Mouse (Mus musculus) forebrain, embryonic 15.5 days (tissue): ENCODE results near the gene Atp6v0a1. TPM values are rescaled to one million over a fixed set of nuclear protein-coding genes. Genes with fewer than 3 reads are reported as not detected.

ENCODE experiments used
- ATAC-seq: fragments of 200-750 bp; cut with Nextera tagmentation; replicated peaks from 2 replicates; pipeline ENCODE4 v1.8.0; 2017; ENCODE audit warnings: mild to moderate bottlenecking, moderate TSS enrichment, moderate library complexity
- H3K27ac ChIP-seq: fragments of 300-500 bp; sonication (generic); replicated peaks from 2 replicates; pipeline ENCODE4 v1.5.1; 2015; ENCODE audit warnings: mild to moderate bottlenecking, inconsistent platforms
- H3K27me3 ChIP-seq: fragments of 300-500 bp; sonication (generic); 2 replicates; pipeline ENCODE4 v1.6.1; 2015; ENCODE audit warnings: inconsistent platforms
- H3K36me3 ChIP-seq: fragments of 300-500 bp; sonication (generic); 2 replicates; pipeline ENCODE4 v1.6.1; 2015; ENCODE audit warnings: mild to moderate bottlenecking, inconsistent platforms
- H3K4me1 ChIP-seq: fragments of 300-500 bp; sonication (generic); 2 replicates; pipeline ENCODE4 v1.6.1; 2015; ENCODE audit warnings: inconsistent platforms
- H3K4me2 ChIP-seq: fragments of 300-500 bp; sonication (generic); replicated peaks from 2 replicates; pipeline ENCODE4 v1.6.1; 2015; ENCODE audit warnings: mild to moderate bottlenecking, inconsistent platforms
- H3K4me3 ChIP-seq: fragments of 300-500 bp; sonication (generic); 2 replicates; pipeline ENCODE4 v1.5.1; 2015; ENCODE audit warnings: mild to moderate bottlenecking, inconsistent platforms
- H3K9ac ChIP-seq: fragments of 300-500 bp; sonication (generic); replicated peaks from 2 replicates; pipeline ENCODE4 v1.6.1; 2015; ENCODE audit warnings: mild to moderate bottlenecking, inconsistent platforms
- H3K9me3 ChIP-seq: fragments of 300-500 bp; sonication (generic); 2 replicates; pipeline ENCODE4 v1.6.1; 2016; ENCODE audit warnings: inconsistent platforms
- WGBS: fragments of 180-500 bp; shearing (Covaris S2); methylation state at CpG from one replicate; pipeline ENCODE4 v1.1.7; 2015; ENCODE audit warnings: mixed read lengths; 5-methylcytosine and 5-hydroxymethylcytosine counted together
- polyA plus RNA-seq: library from polyadenylated mRNA; unstranded; fragments of >200 nt; fragmentation: Nextera tagmentation; extraction: Ambion mirVana; gene quantifications from 2 replicates; pipeline ENCODE4 v1.2.1, GENCODE M21; 2015

Atp6v0a1 gene
- polyA plus RNA-seq, 1 experiment from 2014 or later, result 84.3 TPM

DNA sequence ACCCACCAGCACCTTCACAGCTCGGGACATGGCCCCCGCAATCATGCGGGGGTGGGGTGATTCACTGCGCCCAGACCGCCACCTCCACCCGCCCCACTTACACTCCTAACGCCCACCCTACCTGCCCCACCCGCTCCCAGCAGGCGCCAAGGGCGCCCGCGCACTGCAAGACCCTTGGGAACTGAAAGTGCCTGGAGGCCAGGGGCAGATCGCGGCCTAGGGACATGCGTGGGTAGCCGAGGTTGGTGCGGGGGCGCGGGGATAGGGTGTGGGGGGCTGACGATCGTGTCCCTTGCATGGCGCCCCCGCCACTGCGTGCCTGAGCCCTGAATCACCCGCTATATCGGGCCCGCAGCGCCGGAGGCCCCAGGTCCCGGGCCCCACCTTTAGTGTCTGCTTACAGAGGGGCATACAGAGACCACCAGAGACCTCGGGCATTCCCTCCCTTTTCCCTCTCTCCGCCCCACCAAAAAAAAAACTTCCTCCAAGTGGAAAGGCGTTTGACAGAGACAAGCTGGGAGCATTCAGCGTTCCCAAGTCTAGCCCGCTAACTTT is 40.0 kb upstream of the Atp6v0a1 start:
- Histone ChIP-seq H3K9me3 (no peaks in the 10 kb centered on the region), H3K9ac (no peak overlapping the region), H3K36me3 (no peaks in the 10 kb centered on the region), H3K4me2 (peak overlapping the region; percentile 49), H3K27ac (no peak overlapping the region), H3K4me1 (peaks cover 16% of the 10 kb centered on the region), H3K4me3 (peak overlapping the region; percentile 39), H3K27me3 (peaks cover 68% of the 10 kb centered on the region)
- ATAC-seq, result no peak
- 8% methylated on average over 35 of the region's 35 CpGs for WGBS

- peak overlapping the region; percentile 40 for H3K9ac ChIP-seq
- peak overlapping the region; percentile 39 for H3K4me3 ChIP-seq
- H3K4me2 ChIP-seq, result peak overlapping the region; percentile 49
- no peak overlapping the region for H3K27ac ChIP-seq
- WGBS, result 2% methylated on average over 65 of the region's 65 CpGs
- peaks cover 68% of the 10 kb centered on the region for H3K27me3 ChIP-seq
- no peak for ATAC-seq
- no peaks in the 10 kb centered on the region for H3K36me3 ChIP-seq
- no peaks in the 10 kb centered on the region for H3K9me3 ChIP-seq
- peaks cover 16% of the 10 kb centered on the region for H3K4me1 ChIP-seq
These were observed 39.3 kb upstream of the Atp6v0a1 start for GRCm38 (mm10) chr11:100969744-100970556.

- peak within 1 kb of the TSS; percentile 49 for H3K4me2 ChIP-seq
- H3K9ac ChIP-seq, result peak within 1 kb of the TSS; percentile 40
- peak within 1 kb of the TSS; percentile 39 for H3K4me3 ChIP-seq
- peaks cover 71% of the 10 kb centered on the region for H3K27me3 ChIP-seq
- WGBS, result 0% methylated on average over 20 of the region's 20 CpGs
- H3K27ac ChIP-seq, result no peak within 1 kb of the TSS
- no peaks in the 10 kb centered on the region for H3K36me3 ChIP-seq
- H3K4me1 ChIP-seq, result peaks cover 16% of the 10 kb centered on the region
- no peak for ATAC-seq
- no peaks in the 10 kb centered on the region for H3K9me3 ChIP-seq
These were observed 38.7 kb upstream of the Atp6v0a1 start, which contains the start of gene Cavin1 for GRCm38 (mm10) chr11:100970557-100970937. Gene Cavin1, minus strand, starts transcription at chr11:100970887.

DNA sequence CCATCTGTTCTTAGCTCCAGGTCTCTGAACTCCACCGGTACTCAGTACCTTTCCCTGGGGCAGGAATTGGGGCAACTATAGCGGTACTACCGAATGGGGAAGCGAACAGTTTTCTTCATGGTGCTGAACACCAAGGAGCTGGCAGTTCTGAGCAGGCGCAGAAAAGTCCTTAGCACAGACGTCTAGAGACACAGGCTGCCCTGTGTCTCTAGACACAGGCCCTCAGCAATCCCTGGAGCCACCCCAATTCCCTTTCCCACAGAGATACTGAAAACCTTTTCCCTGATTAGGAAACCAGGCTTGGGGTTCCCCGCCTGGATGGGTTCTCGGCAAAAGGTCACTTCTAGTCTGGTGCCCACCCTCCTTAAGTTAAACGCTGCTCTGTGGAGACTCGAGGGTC is 37.8 kb upstream of the Atp6v0a1 start:
- Histone ChIP-seq H3K9me3 (no peaks in the 10 kb centered on the region), H3K27me3 (peaks cover 70% of the 10 kb centered on the region), H3K4me3 (no peak overlapping the region), H3K9ac (no peak overlapping the region), H3K4me1 (peaks cover 16% of the 10 kb centered on the region), H3K27ac (no peak overlapping the region), H3K4me2 (no peak overlapping the region), H3K36me3 (no peaks in the 10 kb centered on the region)
- 57% methylated on average over 10 of the region's 10 CpGs for WGBS
- ATAC-seq, result no peak

DNA sequence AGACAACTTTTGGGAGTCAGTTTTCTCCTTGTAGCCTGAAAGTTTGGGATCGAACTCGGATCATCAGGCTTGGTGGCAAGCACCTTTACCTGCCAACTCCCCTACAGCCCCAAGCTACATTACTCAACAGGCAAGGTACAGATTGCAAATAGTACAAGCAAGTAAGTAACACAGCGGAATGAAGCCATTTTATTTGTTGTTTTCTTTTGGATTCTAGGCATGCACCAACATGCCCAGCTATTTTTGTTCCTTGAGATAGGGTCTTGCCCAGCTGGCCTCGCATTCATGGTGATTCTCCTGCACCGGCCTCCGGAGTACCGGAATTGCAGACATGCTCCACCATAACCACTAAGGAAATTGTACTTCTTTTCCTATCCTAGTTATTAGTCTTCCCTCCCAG is 36.0 kb upstream of the Atp6v0a1 start:
- Histone ChIP-seq H3K4me1 (peaks cover 16% of the 10 kb centered on the region), H3K4me3 (no peak overlapping the region), H3K4me2 (no peak overlapping the region), H3K9me3 (no peaks in the 10 kb centered on the region), H3K36me3 (no peaks in the 10 kb centered on the region), H3K27me3 (peaks cover 53% of the 10 kb centered on the region), H3K9ac (no peak overlapping the region), H3K27ac (no peak overlapping the region)
- WGBS, result 89% methylated on average over 7 of the region's 7 CpGs
- no peak for ATAC-seq

DNA sequence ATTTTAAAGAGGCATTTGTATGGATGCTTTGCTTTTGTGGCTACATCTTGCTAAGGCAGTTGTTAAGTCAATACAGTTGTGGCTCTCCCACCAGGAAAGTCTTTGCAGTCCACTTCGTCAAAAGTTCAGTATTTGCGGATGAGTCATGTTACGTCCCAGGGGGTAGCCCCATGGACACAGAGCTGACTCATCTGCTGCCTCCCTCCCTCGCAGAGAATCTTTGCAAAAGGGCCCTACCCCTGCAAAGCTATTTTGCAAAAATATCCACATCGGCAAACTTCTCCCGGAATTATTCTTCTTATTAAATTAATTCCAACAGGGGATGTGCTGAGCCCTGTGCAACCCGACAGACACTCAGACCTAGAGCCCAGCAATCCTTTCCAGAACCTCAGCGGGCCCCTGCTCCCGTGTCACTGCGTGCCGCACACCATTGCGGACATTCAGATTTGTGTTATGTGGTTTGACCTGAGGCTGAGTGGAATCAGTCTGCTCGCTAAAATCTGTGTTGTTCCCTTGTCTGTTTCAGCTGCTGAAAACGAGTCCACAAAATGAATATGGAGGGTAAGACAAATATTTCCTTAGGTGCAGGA is 34.8 kb upstream of the Atp6v0a1 start:
- no peak for ATAC-seq
- Histone ChIP-seq H3K9ac (no peak overlapping the region), H3K27me3 (peaks cover 41% of the 10 kb centered on the region), H3K4me1 (peaks cover 12% of the 10 kb centered on the region), H3K36me3 (no peaks in the 10 kb centered on the region), H3K9me3 (no peaks in the 10 kb centered on the region), H3K4me3 (no peak overlapping the region), H3K4me2 (no peak overlapping the region), H3K27ac (no peak overlapping the region)
- WGBS, result 81% methylated on average over 14 of the region's 14 CpGs

- Histone ChIP-seq H3K9me3 (no peaks in the 10 kb centered on the region), H3K9ac (no peak overlapping the region), H3K27ac (no peak overlapping the region), H3K36me3 (no peaks in the 10 kb centered on the region), H3K27me3 (peaks cover 33% of the 10 kb centered on the region), H3K4me1 (peaks cover 5% of the 10 kb centered on the region), H3K4me2 (no peak overlapping the region), H3K4me3 (no peak overlapping the region)
- ATAC-seq, result no peak
- 73% methylated on average over 7 of the region's 7 CpGs for WGBS
These were observed 34.0 kb upstream of the Atp6v0a1 start for GRCm38 (mm10) chr11:100975241-100975640.

DNA sequence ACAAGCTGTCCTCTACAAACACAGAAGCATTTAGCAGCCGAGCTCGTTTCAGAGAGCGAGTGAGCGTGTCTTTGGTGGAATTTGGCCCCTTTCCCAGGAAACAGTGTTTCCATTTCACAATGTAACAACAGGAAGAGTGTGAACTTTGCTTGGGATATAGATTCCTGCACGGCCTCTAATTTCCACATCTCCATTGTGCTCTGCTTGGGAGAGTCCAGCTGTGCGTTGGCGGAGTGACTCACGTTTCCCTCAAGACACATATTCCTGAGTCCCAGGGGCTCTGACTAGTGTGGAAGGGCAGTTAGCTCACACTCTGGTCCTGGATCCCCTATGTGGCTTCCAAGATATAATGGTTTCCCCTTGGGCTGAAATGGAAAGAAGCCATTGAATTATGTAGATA is 29.4 kb upstream of the Atp6v0a1 start:
- 43% methylated on average over 8 of the region's 8 CpGs for WGBS
- H3K27me3 ChIP-seq, result peaks cover 11% of the 10 kb centered on the region; the same call in 1 of the 2 replicates
- ATAC-seq, result no peak
- peaks cover 5% of the 10 kb centered on the region for H3K4me1 ChIP-seq
- H3K4me3 ChIP-seq, result no peak overlapping the region
- H3K27ac ChIP-seq, result no peak overlapping the region
- H3K9ac ChIP-seq, result no peak overlapping the region
- no peaks in the 10 kb centered on the region for H3K36me3 ChIP-seq
- H3K9me3 ChIP-seq, result no peaks in the 10 kb centered on the region
- no peak overlapping the region for H3K4me2 ChIP-seq

DNA sequence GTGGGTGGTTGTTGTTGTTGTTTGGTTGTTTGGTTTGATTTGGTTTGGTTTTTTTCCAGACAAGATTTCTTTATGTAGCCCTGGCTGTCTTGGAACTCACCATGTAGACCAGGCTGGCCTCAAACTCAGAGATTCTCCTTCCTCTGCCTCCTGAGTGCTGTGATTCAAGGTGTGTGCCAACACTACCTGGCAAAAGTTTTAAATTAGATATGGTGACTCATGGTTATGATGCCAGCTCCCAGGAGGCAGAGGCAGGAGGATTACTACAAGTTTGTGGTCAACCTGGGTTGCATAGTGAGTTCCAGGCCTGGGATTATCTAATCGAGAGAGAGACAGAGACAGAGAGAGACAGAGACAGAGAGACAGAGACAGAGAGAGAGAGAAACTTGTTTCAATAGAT is 28.8 kb upstream of the Atp6v0a1 start:
- no peak overlapping the region for H3K4me3 ChIP-seq
- H3K36me3 ChIP-seq, result no peaks in the 10 kb centered on the region
- H3K9me3 ChIP-seq, result no peaks in the 10 kb centered on the region
- no peak overlapping the region for H3K4me2 ChIP-seq
- H3K9ac ChIP-seq, result no peak overlapping the region
- peaks cover 9% of the 10 kb centered on the region; the same call in 1 of the 2 replicates for H3K27me3 ChIP-seq
- H3K4me1 ChIP-seq, result peaks cover 5% of the 10 kb centered on the region
- ATAC-seq, result no peak
- 63% methylated on average over 1 of the region's 1 CpGs for WGBS
- no peak overlapping the region for H3K27ac ChIP-seq

DNA sequence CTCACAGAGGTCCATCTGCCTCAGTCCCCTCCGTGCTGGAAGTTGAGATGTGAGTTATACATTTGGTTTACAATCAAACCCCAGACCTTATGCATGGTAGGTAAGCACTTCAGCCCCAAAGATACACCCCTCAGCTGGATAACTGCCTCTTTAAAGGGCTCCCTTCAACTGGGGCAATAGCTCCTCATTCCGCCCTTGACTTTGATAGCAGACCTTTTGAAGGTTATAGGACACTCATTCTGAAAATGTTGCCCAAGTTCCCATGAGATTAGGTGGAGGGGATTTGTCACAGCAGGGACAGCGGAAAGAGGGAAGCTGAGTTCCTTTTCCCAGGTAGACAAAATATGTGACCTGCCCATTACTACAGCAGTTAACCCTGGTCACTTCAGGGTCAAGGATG is 28.0 kb upstream of the Atp6v0a1 start:
- 61% methylated on average over 3 of the region's 3 CpGs for WGBS
- Histone ChIP-seq H3K9ac (no peak overlapping the region), H3K4me3 (no peak overlapping the region), H3K4me1 (peaks cover 5% of the 10 kb centered on the region), H3K4me2 (no peak overlapping the region), H3K27ac (no peak overlapping the region), H3K27me3 (peaks cover 8% of the 10 kb centered on the region; the same call in 1 of the 2 replicates), H3K36me3 (no peaks in the 10 kb centered on the region), H3K9me3 (no peaks in the 10 kb centered on the region)
- no peak for ATAC-seq

GRCm38 (mm10) chr11:100982087-100982486 is 27.2 kb upstream of the Atp6v0a1 start:
- Histone ChIP-seq H3K36me3 (no peaks in the 10 kb centered on the region), H3K27me3 (peaks cover 8% of the 10 kb centered on the region; the same call in 1 of the 2 replicates), H3K9ac (no peak overlapping the region), H3K9me3 (no peaks in the 10 kb centered on the region), H3K4me1 (peaks cover 5% of the 10 kb centered on the region), H3K4me2 (no peak overlapping the region), H3K4me3 (no peak overlapping the region), H3K27ac (no peak overlapping the region)
- ATAC-seq, result no peak
- 12% methylated on average over 8 of the region's 8 CpGs for WGBS

- peaks cover 5% of the 10 kb centered on the region for H3K4me1 ChIP-seq
- no peaks in the 10 kb centered on the region for H3K9me3 ChIP-seq
- no peaks in the 10 kb centered on the region for H3K36me3 ChIP-seq
- peak overlapping the region; percentile 38; the same call in 1 of the 2 replicates for H3K9ac ChIP-seq
- H3K4me2 ChIP-seq, result peak overlapping the region; percentile 50
- 0 out of 2 replicates have a peak, but pooled peaks have one; percentile 48 for ATAC-seq
- peaks cover 8% of the 10 kb centered on the region; the same call in 1 of the 2 replicates for H3K27me3 ChIP-seq
- 2% methylated on average over 20 of the region's 20 CpGs for WGBS
- peak overlapping the region; percentile 29 for H3K4me3 ChIP-seq
- H3K27ac ChIP-seq, result no peak overlapping the region
These were observed 26.0 kb upstream of the Atp6v0a1 start for GRCm38 (mm10) chr11:100983125-100983777.
